Mouse (Mus musculus) small intestine, adult 2 months (tissue): Measurements from ENCODE around the gene Bend6. TPM values are rescaled to one million over a fixed set of nuclear protein-coding genes. Genes with fewer than 3 reads are reported as not detected.

Source experiments
- H3K27ac ChIP-seq: fragments of 200-500 bp; 2 replicates; pipeline ENCODE4 v1.5.1; 2012; ENCODE audit warnings: low read depth, low read length, control low read depth, inconsistent platforms; ENCODE audit not compliant: insufficient read depth
- H3K27me3 ChIP-seq: fragments of 200-500 bp; 2 replicates; pipeline ENCODE4 v1.6.1; 2012; ENCODE audit warnings: mild to moderate bottlenecking, moderate library complexity, low read length, inconsistent platforms; ENCODE audit not compliant: control insufficient read depth, insufficient read depth
- H3K36me3 ChIP-seq: fragments of 200-500 bp; 2 replicates; pipeline ENCODE4 v1.6.1; 2012; ENCODE audit warnings: mild to moderate bottlenecking, low read length, control low read depth, inconsistent platforms; ENCODE audit not compliant: control insufficient read depth, insufficient read depth
- H3K4me1 ChIP-seq: fragments of 200-500 bp; 2 replicates; pipeline ENCODE4 v1.6.1; 2012; ENCODE audit warnings: low read length, inconsistent platforms, mixed read lengths; ENCODE audit not compliant: control insufficient read depth, insufficient read depth, insufficient read length
- H3K4me3 ChIP-seq: fragments of 200-500 bp; 2 replicates; pipeline ENCODE4 v1.5.1; 2012; ENCODE audit warnings: low read depth, mild to moderate bottlenecking, control low read depth, inconsistent platforms, low read length, moderate library complexity
- CTCF ChIP-seq: fragments of 200-500 bp; IDR thresholded peaks from 2 replicates; pipeline ENCODE4 v1.5.1; 2012; ENCODE audit warnings: low read depth, mild to moderate bottlenecking, control low read depth, inconsistent platforms, low read length, moderate library complexity, mixed read lengths; ENCODE audit not compliant: insufficient replicate concordance, insufficient read length; ENCODE audit errors: extremely low read depth
- POLR2A ChIP-seq: fragments of 200-500 bp; IDR thresholded peaks from 2 replicates; pipeline ENCODE4 v1.6.1; 2012; ENCODE audit warnings: low read depth, mild to moderate bottlenecking, control low read depth, inconsistent platforms, low read length, moderate library complexity
- whole genome bisulfite sequencing: fragments of 180-500 bp; shearing (Covaris S2); methylation state at CpG from one replicate; pipeline ENCODE4 v1.1.7; 2018; 5-methylcytosine and 5-hydroxymethylcytosine counted together
- polyA plus RNA-seq: library from polyadenylated mRNA; depleted of rRNA; stranded (reverse); fragments of >200 nt; gene quantifications from 2 replicates; pipeline ENCODE4 v1.2.3, GENCODE M21; 2012

Gene Bend6
- polyA plus RNA-seq, 1 experiment = 0.14 TPM

DNA sequence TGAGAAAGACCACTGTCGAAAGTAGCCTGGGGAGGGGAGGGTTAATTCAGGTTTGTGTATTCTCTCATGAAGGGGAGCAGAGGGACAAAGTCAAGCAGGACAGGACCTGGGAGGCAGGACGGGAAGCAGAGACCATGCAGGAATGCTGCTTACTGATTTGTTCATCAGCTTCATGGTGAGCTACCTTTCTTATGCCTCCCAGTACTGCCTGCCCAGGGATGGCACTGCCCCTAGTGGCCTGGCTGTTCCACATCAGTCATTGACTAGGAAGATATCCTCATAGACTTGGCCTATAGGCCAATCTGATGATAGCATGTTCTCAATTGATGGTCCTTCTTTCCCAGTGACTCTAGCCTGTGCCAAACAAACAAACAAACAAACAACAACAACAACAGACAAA, 36.3 kb upstream of the Bend6 start:
- H3K27me3 ChIP-seq = no peaks in the 10 kb centered on the region
- H3K27ac ChIP-seq = no peak overlapping the region
- H3K4me3 ChIP-seq = no peak overlapping the region
- TF ChIP-seq POLR2A (no peak), CTCF (no peak)
- no peaks in the 10 kb centered on the region for H3K36me3 ChIP-seq
- 77% methylated on average over 2 of the region's 2 CpGs for WGBS
- H3K4me1 ChIP-seq = peaks cover 2% of the 10 kb centered on the region; the same call in 1 of the 2 replicates

- TF ChIP-seq POLR2A = no peak
- no peak for TF ChIP-seq CTCF
- H3K36me3 ChIP-seq = no peaks in the 10 kb centered on the region
- no peaks in the 10 kb centered on the region for H3K27me3 ChIP-seq
- H3K27ac ChIP-seq = no peak overlapping the region
- H3K4me3 ChIP-seq = no peak overlapping the region
- peaks cover 2% of the 10 kb centered on the region; the same call in 1 of the 2 replicates for H3K4me1 ChIP-seq
- 80% methylated on average over 8 of the region's 8 CpGs for whole genome bisulfite sequencing
These were observed 35.0 kb upstream of the Bend6 start for GRCm38 (mm10) chr1:33942638-33943037.

DNA sequence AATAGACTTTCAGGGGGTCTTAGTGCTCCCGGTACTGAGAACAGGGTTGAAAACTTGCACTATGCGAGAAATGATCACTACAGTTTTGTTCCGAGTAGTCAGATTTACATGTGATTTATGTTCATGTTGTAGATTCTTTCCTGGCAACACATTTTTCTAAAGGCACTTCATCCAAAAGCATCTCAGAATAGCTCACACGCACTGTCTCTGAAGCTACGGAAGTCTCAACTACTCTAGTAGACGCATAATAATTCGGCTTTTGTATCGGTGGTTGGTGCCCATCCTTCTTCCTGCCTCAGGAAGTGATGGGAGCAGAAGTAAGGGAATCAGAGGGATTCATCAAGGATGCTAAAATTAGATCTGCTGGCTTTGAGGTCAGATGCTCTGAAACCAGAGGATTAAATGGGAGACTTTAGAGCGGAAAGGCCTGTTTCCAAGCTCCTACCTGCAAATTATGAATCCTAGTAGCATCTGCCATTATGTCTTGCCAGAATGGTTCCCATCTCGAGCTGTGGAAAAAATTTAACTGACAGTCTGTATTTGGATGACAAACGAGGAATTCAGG, 32.8 kb upstream of the Bend6 start:
- Histone ChIP-seq H3K27ac (no peak overlapping the region), H3K27me3 (no peaks in the 10 kb centered on the region), H3K36me3 (no peaks in the 10 kb centered on the region), H3K4me1 (peaks cover 2% of the 10 kb centered on the region; the same call in 1 of the 2 replicates), H3K4me3 (no peak overlapping the region)
- TF ChIP-seq POLR2A = no peak
- TF ChIP-seq CTCF = no peak
- 81% methylated on average over 11 of the region's 11 CpGs for WGBS

GRCm38 (mm10) chr1:33939828-33940227, 32.2 kb upstream of the Bend6 start:
- WGBS = 70% methylated on average over 5 of the region's 5 CpGs
- Histone ChIP-seq H3K27ac (no peak overlapping the region), H3K4me3 (no peak overlapping the region), H3K4me1 (no peaks in the 10 kb centered on the region), H3K27me3 (no peaks in the 10 kb centered on the region), H3K36me3 (no peaks in the 10 kb centered on the region)
- TF ChIP-seq POLR2A (no peak), CTCF (no peak)

DNA sequence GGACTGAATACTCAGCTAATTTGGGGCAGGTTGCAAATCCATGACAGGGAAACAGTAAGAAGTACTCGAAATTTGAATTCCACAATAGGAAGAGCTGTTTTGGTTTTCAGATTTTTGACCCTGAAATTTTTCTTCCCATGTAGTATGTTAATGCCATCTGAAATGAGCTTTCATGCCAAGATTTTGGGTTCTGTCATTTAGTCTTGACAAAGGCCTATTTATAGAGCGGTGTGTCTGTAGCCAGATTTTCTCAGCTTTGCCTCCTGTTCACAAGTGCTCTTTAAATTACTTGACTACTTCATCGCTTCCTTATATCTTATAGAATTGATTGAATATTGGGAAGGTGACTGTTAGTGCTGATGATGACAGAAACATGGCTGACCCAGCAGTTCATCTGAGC, 28.3 kb upstream of the Bend6 start:
- no peak for TF ChIP-seq POLR2A
- no peak for TF ChIP-seq CTCF
- no peak overlapping the region for H3K27ac ChIP-seq
- no peaks in the 10 kb centered on the region for H3K4me1 ChIP-seq
- H3K36me3 ChIP-seq = no peaks in the 10 kb centered on the region
- no peaks in the 10 kb centered on the region for H3K27me3 ChIP-seq
- no peak overlapping the region for H3K4me3 ChIP-seq
- 77% methylated on average over 3 of the region's 3 CpGs for WGBS

DNA sequence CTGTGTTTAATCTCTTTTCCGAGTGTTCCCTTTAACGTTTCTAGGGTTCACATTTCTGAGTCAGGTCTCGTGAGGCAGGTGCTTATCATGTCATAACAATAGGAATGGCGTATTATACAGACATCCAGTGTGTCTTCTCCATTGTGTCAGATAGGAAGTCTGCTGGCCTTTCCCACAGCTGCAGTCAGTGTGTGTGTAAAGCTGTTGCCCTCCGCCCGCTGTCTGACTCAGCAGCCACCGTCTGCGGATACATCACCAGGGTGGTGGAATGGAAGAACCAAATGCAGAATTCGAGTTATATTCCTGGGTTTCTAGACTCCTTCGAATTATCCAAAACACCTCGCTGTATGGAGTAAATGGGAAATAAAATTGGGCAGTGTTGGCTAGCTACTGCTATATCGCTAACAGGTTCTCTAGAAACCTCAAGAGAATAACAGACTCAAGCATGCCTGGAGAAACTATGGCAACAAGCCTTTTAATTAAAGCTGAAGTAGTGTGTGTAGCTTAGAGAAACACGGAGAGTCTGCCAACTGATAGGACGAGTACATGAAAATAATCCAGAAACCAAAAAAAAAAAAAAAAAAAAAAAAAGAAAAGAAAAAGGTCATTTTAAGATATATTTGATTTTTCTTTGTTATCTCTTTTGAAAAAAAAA, 25.4 kb upstream of the Bend6 start:
- 82% methylated on average over 14 of the region's 14 CpGs for WGBS
- Histone ChIP-seq H3K36me3 (no peaks in the 10 kb centered on the region), H3K27ac (no peak overlapping the region), H3K4me3 (no peak overlapping the region), H3K4me1 (no peaks in the 10 kb centered on the region), H3K27me3 (no peaks in the 10 kb centered on the region)
- TF ChIP-seq POLR2A (no peak), CTCF (no peak)

GRCm38 (mm10) chr1:33932196-33932595, 24.6 kb upstream of the Bend6 start:
- H3K4me3 ChIP-seq = no peak overlapping the region
- H3K4me1 ChIP-seq = no peaks in the 10 kb centered on the region
- WGBS = 92% methylated on average over 3 of the region's 3 CpGs
- H3K36me3 ChIP-seq = no peaks in the 10 kb centered on the region
- H3K27me3 ChIP-seq = no peaks in the 10 kb centered on the region
- H3K27ac ChIP-seq = no peak overlapping the region
- TF ChIP-seq CTCF = no peak
- TF ChIP-seq POLR2A = no peak
